Mouse (Mus musculus): ENCODE results near the gene Wdhd1. TPM values are rescaled to one million over a fixed set of nuclear protein-coding genes. Genes with fewer than 3 reads are reported as not detected.

The Wdhd1 gene
- total and polyA plus RNA-seq, 3 experiments, result 51.6 to 91.5 TPM; not detected in 1

- Histone ChIP-seq H3K9ac (ENCODE audit: control insufficient read depth, low read depth, low read length, poor library complexity, severe bottlenecking) (no peak overlapping the region), H3K36me3 (ENCODE audit: control insufficient read depth in 1 of 2, insufficient read depth in 2 of 2, low read length in 2 of 2) (no peaks in the 10 kb centered on the region), H3K4me1 (ENCODE audit: control insufficient read depth in 1 of 2, insufficient read depth in 2 of 2, low read length in 2 of 2) (no peaks in the 10 kb centered on the region), H3K9me3 (replicated peaks; ENCODE audit: insufficient read depth, low read length) (no peaks in the 10 kb centered on the region), H3K79me2 (ENCODE audit: control insufficient read depth, insufficient read depth, low read length, poor library complexity) (no peaks in the 10 kb centered on the region), H3K27ac (ENCODE audit: control insufficient read depth, low read depth, low read length) (no peak overlapping the region), H3K27me3 (ENCODE audit: control insufficient read depth in 1 of 2, insufficient read depth in 2 of 2, low read length in 2 of 2) (no peaks in the 10 kb centered on the region), H3K4me3 (ENCODE audit: control insufficient read depth in 1 of 2, insufficient read depth in 1 of 2, low read depth in 2 of 2, low read length in 2 of 2) (no peak overlapping the region)
- DNase-seq (ENCODE audit: low read depth, low spot score), result no peak
- no peak for TF ChIP-seq NELFE (IDR thresholded peaks at IDR 0.05; ENCODE audit: low read depth, low read length)
- no peak for TF ChIP-seq KAT2A (conservative IDR thresholded peaks at IDR 0.05; ENCODE audit: low read depth, low read length)
- no peak for TF ChIP-seq USF1 (IDR thresholded peaks at IDR 0.05; ENCODE audit: low read depth, low read length)
- no peak for TF ChIP-seq SIN3A (IDR thresholded peaks at IDR 0.05; ENCODE audit: low read length)
- no peak for TF ChIP-seq MAZ (IDR thresholded peaks at IDR 0.05; ENCODE audit: low read depth, low read length)
- no peak for TF ChIP-seq TCF12 (IDR thresholded peaks at IDR 0.05; ENCODE audit: low read depth, low read length)
- no peak for TF ChIP-seq TAL1 (IDR thresholded peaks at IDR 0.05; ENCODE audit: low read length)
- no peak for TF ChIP-seq JUND (IDR thresholded peaks at IDR 0.05; ENCODE audit: low read depth, low read length)
- no peak for TF ChIP-seq ZC3H11A (IDR thresholded peaks at IDR 0.05; ENCODE audit: low read depth, low read length)
- TF ChIP-seq USF2 (IDR thresholded peaks at IDR 0.05; ENCODE audit: borderline replicate concordance in 1 of 2, insufficient read depth in 1 of 2, low read depth in 1 of 2, low read length in 2 of 2), result no peak
- TF ChIP-seq E2F4 (IDR thresholded peaks at IDR 0.05; ENCODE audit: borderline replicate concordance, low read depth, low read length), result no peak
These were observed 67.8 kb downstream of the Wdhd1 start for GRCm38 (mm10) chr14:47208564-47209493.

- Histone ChIP-seq H3K9me3 (replicated peaks; ENCODE audit: insufficient read depth, low read length) (no peaks in the 10 kb centered on the region), H3K9ac (ENCODE audit: control insufficient read depth, low read depth, low read length, poor library complexity, severe bottlenecking) (no peak overlapping the region), H3K4me1 (ENCODE audit: control insufficient read depth in 1 of 2, insufficient read depth in 2 of 2, low read length in 2 of 2) (no peaks in the 10 kb centered on the region), H3K27me3 (ENCODE audit: control insufficient read depth in 1 of 2, insufficient read depth in 2 of 2, low read length in 2 of 2) (no peaks in the 10 kb centered on the region; a peak in 1 of 4 replicates), H3K4me3 (ENCODE audit: control insufficient read depth in 1 of 2, insufficient read depth in 1 of 2, low read depth in 2 of 2, low read length in 2 of 2) (no peak overlapping the region), H3K36me3 (ENCODE audit: control insufficient read depth in 1 of 2, insufficient read depth in 2 of 2, low read length in 2 of 2) (no peaks in the 10 kb centered on the region), H3K27ac (ENCODE audit: control insufficient read depth, low read depth, low read length) (no peak overlapping the region), H3K79me2 (ENCODE audit: control insufficient read depth, insufficient read depth, low read length, poor library complexity) (no peaks in the 10 kb centered on the region)
- DNase-seq (ENCODE audit: low read depth, low spot score), result no peak
- TF ChIP-seq MAZ (IDR thresholded peaks at IDR 0.05; ENCODE audit: low read depth, low read length), result no peak
- no peak for TF ChIP-seq TAL1 (IDR thresholded peaks at IDR 0.05; ENCODE audit: low read length)
- TF ChIP-seq ELF1 (IDR thresholded peaks at IDR 0.05; ENCODE audit: low read depth, low read length), result no peak
- no peak for TF ChIP-seq GABPA (IDR thresholded peaks at IDR 0.05; ENCODE audit: low read depth, low read length)
These were observed 70.1 kb downstream of the Wdhd1 start for GRCm38 (mm10) chr14:47206601-47207000.
